Mouse (Mus musculus) MEL (cell line): ENCODE data around the gene Nkain2.

Experiments
- BHLHE40 ChIP-seq: IDR thresholded peaks from 2 replicates; pipeline ENCODE4 v1.6.1; 2012; ENCODE audit warnings: low read depth, mild to moderate bottlenecking, inconsistent platforms, low read length, improper control_type of control experiment, borderline replicate concordance
- CHD1 ChIP-seq: IDR thresholded peaks from 2 replicates; pipeline ENCODE4 v1.6.1; 2012; ENCODE audit warnings: low read depth, mild to moderate bottlenecking, inconsistent platforms, low read length, improper control_type of control experiment
- CTCF ChIP-seq, 3 experiments: IDR thresholded peaks in 2 of 3; conservative IDR thresholded peaks in 1 of 3; 2 replicates each; pipeline ENCODE4 v1.5.1; 2011 to 2012; ENCODE audit warnings: low read length in 3 of 3, low read depth in 2 of 3, mild to moderate bottlenecking in 2 of 3, improper control_type of control experiment in 1 of 3, inconsistent platforms in 1 of 3, mixed read lengths in 1 of 3, moderate library complexity in 1 of 3; ENCODE audit not compliant: control insufficient read depth in 1 of 3, insufficient read depth in 1 of 3, poor library complexity in 1 of 3, severe bottlenecking in 1 of 3
- GATA1 ChIP-seq: IDR thresholded peaks from 2 replicates; pipeline ENCODE4 v1.6.1; 2011; ENCODE audit warnings: low read depth, low read length, improper control_type of control experiment
- MAX ChIP-seq: IDR thresholded peaks from 2 replicates; pipeline ENCODE4 v1.6.1; 2011; ENCODE audit warnings: low read length, improper control_type of control experiment
- NELFE ChIP-seq: IDR thresholded peaks from 2 replicates; pipeline ENCODE4 v1.6.1; 2011; ENCODE audit warnings: low read depth, low read length, improper control_type of control experiment
- NRF1 ChIP-seq: IDR thresholded peaks from 2 replicates; pipeline ENCODE4 v1.6.1; 2014; ENCODE audit warnings: low read depth, mild to moderate bottlenecking, inconsistent platforms, low read length, improper control_type of control experiment, moderate library complexity; ENCODE audit not compliant: poor library complexity, insufficient read depth, severe bottlenecking
- POLR2A ChIP-seq, 2 experiments: IDR thresholded peaks; 2 replicates each; pipeline ENCODE4 v1.6.1; 2011 to 2012; ENCODE audit warnings: low read length in 2 of 2, mild to moderate bottlenecking in 2 of 2, control low read depth in 1 of 2, improper control_type of control experiment in 1 of 2, low read depth in 1 of 2, moderate library complexity in 1 of 2; ENCODE audit not compliant: control insufficient read depth in 1 of 2, insufficient read depth in 1 of 2, poor library complexity in 1 of 2
- RAD21 ChIP-seq: IDR thresholded peaks from 2 replicates; pipeline ENCODE4 v1.6.1; 2011; ENCODE audit warnings: mild to moderate bottlenecking, low read depth, low read length, improper control_type of control experiment

DNA sequence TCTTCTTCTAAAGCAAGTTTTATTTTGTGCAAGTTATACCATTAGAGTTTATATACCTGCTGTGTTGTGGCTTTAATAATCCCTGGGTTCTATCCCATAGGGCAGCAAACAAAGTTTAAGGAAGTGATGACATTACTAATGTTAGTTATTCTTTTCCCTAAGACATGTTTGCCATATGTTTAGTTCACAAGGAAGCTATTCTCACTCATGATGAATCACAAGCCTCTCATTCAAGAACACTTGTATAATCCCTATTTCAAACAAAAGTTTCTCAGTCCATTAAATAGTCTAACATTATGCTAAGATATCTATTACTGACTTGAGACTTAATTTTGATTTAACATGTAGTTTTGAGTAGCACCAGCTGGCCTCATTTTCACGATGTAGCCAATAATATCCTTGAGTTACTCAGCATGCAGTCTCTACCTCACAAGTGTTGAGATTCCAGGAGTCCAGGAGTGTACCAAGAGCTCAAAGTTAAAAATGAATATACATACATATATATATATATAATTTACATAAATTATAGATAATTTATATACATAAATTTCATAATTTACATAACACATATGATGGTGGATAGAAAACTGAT lies 395.6 kb downstream of the Nkain2 start:
- TF ChIP-seq MAX (no peak), BHLHE40 (no peak), POLR2A (IDR thresholded peaks at IDR 0.05; ENCODE audit: control insufficient read depth in 1 of 2, insufficient read depth in 1 of 2, low read depth in 1 of 2, low read length in 2 of 2, poor library complexity in 1 of 2) (no peak), CTCF (IDR thresholded peaks at IDR 0.05 in 2 of 3, conservative IDR thresholded peaks at IDR 0.05 in 1 of 3; ENCODE audit: control insufficient read depth in 1 of 3, insufficient read depth in 1 of 3, low read depth in 2 of 3, low read length in 3 of 3, poor library complexity in 1 of 3, severe bottlenecking in 1 of 3) (no peak), NELFE (no peak), RAD21 (no peak), NRF1 (no peak), CHD1 (no peak), GATA1 (no peak)
